Mouse (Mus musculus): ENCODE results near the gene Fbl. TPM values are rescaled to one million over a fixed set of nuclear protein-coding genes. Genes with fewer than 3 reads are reported as not detected.
"Not testable (repeated sequence)": the region's sequence is repeated elsewhere in the genome, so short reads cannot be mapped to it uniquely, and the experiment has no call there.

The Fbl gene
- total RNA-seq, 2 experiments from 2014 or later, result 312 to 406 TPM

DNA sequence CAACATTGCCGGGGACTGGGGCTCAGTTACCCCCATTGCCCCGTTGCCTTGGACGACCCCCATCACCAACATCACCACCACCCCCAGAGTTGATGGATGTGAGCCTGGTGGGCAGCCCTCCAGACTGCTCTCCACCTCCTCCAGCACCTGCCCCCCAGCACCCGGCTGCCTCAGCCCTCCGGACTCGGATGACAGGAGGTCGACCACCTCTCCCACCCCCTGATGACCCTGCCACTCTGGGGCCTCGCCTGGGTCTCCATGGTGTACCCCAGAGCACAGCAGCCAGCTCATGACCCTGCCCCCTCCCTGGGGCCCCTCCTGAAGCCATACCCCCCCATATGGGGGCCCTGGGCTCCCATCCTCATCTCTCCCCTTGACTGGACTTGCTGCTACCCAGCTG is 17.1 kb downstream of the Fbl start:
- ATAC-seq (replicated peaks; ENCODE audit: low FRiP score, low TSS enrichment, poor library complexity, severe bottlenecking), result no peak

DNA sequence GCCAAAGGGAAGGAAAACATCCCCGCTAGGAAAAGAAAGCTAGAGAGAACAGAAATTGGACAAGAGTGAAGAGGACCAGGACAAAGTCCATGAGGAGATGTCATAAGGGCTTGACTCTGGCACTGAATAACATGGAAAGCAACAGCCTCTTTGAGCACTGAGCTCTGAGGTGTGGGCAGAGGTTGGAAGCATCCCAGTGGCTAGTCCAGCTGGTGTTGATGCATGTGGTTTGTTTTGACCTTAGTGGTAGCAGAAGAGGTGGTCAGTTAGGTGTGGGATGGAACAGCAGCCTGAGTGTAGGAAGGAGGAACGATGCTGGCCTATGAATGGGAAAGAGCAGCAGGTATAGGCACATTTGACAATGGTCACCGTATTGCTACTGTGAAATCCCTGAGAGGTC is 22.0 kb downstream of the Fbl start:
- no peak for ATAC-seq (replicated peaks; ENCODE audit: low FRiP score, low TSS enrichment, poor library complexity, severe bottlenecking)

DNA sequence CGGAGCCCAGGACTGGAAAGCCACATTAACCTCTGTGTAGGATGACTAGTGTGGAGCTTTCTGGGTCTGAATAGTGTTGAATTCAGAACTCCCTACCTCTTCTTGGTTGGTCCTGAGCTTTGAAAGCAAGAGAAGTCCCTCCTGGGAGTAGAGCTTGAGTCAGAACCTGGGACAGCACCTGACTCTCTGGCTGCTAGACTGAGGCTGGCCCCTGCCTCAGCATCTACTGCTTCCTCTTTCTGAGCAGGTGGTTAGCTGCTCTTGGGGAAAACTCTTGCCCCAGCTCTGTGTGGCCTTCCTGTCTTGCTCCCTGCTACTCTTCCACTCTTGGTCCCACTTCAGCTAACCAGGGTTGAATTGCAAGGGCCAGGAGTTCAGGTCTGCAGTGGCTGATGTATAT is 22.4 kb downstream of the Fbl start:
- no peak for ATAC-seq (replicated peaks; ENCODE audit: low FRiP score, low TSS enrichment, poor library complexity, severe bottlenecking)

DNA sequence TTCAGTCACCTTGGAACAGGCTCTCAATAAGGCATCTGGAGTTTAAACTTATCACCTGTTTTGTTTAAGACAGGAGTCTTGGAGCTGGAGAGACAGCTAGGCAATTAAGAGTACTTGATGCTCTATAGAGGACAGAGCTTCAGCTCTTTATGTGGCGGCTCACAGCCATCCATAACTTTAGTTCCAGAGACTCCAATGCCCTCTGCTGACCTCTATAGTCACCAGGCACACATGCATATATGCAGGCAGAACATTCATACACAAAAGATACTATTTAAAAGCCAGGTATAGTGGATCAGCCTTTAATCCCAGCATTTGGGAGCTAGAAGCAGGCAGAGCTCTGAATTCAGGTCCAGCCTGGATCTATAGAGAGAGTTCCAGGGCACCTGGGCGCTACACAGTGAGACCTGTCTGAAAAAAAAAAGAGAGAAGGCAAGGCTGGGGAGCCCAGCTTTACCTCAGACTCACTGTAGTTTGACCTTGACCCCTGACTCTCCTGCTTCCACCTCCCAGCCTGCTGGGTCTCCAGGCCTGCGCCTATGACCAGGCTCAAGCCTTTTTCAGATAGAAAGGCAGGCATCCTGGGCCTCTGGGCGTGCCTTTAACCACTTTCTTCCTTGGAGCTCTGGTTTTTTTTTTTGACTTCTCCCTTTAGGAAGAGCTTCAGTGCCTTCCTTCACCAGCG is 26.0 kb downstream of the Fbl start:
- ATAC-seq (replicated peaks; ENCODE audit: low FRiP score, low TSS enrichment, poor library complexity, severe bottlenecking), result no peak

DNA sequence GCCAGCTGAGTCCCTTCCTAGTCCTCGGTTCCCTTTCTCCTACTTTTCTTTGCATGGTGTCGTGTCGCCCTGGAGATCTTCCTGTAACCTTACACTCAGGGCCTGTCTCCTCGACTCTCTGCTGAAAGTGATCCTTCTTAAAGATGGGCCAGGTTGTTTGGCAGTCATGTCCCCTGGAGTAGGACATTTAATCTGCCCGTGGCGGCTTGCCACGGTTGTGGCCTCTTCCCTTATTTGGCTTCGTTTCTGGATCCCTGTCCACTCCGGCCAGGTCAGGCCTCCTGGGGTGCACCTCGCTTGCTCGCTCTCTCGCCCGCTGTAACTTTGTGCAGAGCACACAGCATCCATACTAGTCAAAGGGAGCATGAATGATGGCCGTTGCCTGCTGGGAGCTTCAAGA is 27.0 kb downstream of the Fbl start:
- no peak for ATAC-seq (replicated peaks; ENCODE audit: low FRiP score, low TSS enrichment, poor library complexity, severe bottlenecking)

DNA sequence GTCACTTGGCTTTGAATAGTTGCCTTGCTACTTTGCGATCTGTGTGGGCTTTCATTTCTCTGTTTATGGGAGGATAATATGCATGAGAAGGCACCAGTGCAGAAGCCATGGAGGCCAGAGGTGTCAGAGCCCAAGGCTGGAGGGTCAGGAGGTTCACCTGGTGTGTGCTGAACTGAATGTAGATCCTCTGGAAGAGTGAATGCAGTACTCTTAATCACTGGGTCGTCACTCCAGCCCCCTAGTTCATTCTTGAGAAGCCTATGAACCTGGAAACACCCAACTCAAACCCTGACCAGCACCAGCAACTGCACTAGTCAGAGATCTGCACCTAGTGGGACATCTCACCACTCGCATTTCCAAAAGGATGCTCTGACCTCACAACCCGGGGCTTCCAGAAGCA is 29.5 kb downstream of the Fbl start:
- ATAC-seq (replicated peaks; ENCODE audit: low FRiP score, low TSS enrichment, poor library complexity, severe bottlenecking), result no peak

DNA sequence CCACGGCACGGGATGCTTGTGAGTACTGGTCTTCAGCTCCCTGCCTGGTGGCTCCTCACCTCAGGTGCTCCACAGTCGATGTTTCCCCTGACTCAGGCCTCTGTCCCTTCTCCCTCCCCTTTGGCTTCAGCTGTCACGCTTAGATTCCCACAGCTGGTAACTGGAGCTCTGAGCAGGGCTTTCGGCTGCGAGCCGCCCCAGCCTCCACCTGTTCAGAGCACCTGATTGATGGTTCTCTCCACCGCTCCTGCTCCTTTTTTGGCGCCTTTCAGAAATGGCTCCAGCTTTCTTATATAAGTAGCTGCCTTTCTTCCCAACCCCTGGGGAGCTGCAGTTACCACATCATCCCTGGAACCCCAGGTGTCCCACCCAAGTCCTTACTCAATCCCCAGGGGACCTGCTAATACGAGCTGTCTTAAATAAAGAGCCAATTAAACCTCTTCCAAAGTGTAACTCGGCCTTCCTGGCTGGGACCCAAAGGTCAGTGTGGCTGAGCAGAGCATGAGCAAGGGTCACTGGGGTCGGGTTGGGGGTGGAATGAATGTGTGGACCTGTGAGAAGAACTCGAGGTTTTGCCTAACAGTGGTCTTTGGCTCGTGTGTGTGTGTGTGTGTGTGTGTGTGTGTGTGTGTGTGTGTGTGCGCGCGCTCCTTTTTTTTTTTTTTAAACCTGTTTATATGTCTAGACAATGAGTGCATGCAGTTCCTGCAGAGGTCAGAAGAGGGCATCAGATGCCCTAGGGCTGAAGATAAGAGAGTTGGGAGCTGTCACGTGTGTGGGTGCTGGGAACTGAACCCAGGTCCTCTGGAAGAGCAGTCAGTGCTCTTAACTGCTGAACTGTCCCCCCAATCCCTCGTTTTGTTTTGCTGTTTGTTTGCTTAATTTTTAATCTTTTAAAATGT is 33.9 kb downstream of the Fbl start:
- ATAC-seq (replicated peaks; ENCODE audit: low FRiP score, low TSS enrichment, poor library complexity, severe bottlenecking), result no peak

DNA sequence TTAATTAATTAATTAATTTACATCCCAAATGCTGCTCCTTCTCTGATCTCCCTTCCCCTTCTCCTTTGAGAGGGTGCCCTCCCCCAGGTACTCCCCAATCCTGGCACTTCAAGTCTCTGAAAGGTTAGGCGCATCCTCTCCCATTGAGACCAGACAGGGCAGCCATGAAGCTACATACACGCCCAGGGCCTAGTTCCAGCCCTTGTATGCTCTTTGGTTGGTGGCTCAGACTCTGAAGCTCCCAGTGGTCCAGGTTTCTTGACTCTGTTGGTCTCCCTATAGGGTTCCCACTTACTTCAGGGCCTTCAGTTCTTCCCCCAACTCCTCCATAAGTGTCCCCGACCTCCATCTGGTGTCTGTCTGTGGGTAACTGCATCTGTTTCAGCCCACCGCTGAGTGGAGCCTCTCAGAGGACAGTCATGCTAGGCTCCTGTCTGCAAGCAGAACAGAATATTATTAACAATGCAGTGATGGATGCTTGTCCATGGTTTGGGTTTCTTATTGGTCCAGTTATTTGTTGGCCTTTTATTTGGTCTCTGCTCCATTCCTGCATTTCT is 36.6 kb downstream of the Fbl start:
- ATAC-seq (replicated peaks; ENCODE audit: low FRiP score, low TSS enrichment, poor library complexity, severe bottlenecking), result no peak

DNA sequence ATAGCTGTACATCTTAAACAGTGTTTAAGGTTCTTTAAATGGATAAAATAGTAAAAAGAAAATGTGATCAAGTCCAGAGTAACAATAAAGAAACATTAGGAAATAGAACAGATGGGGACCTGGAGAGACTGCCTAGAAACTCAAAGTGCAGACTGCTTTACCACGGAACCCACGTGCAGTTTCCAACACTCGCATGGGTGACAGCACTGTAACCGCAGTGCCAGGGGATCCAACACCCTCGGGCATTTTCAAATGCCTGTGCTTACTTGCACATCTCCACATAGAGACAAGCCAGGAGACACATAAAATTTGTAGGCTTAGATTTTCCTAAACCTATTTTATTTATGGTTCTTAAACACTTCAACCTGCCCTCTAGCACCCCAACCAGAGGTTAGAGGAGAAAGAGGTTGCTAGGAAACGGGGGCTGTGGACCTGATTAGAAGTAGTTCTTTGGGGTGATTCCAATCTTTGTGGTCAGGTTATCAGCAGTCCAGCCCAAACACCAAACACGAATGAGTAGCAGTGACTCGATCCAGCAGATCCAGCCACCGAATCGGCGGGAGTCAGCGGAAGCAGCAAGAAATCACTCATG is 39.0 kb downstream of the Fbl start:
- ATAC-seq (replicated peaks; ENCODE audit: low FRiP score, low TSS enrichment, poor library complexity, severe bottlenecking), result no peak

DNA sequence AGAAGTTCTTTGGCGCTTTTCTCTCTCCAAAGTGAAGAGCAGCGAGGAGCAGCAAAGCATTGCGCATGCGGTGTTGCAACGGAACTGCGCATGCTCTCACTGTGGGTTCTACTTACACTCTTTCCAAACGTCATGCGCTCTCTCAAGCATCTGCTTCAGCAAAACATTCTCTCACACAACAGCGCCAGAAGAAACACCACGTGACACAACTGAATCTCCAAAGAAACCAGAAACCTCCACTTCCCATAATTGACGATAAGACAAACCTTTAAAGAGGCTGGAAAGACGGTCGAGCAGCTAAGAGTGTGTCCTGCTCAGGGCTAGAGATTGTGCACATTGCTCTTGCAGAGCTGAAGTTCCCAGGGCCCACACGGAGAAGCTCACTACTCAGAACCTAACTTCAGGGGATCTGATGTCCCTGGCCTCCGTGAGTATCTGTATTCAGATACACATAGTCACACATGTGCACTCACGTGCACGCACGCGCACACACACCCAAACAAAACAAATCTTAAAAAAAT is 39.5 kb downstream of the Fbl start:
- ATAC-seq (replicated peaks; ENCODE audit: low FRiP score, low TSS enrichment, poor library complexity, severe bottlenecking), result 0 out of 2 replicates have a peak, but pooled peaks have one; percentile 34

DNA sequence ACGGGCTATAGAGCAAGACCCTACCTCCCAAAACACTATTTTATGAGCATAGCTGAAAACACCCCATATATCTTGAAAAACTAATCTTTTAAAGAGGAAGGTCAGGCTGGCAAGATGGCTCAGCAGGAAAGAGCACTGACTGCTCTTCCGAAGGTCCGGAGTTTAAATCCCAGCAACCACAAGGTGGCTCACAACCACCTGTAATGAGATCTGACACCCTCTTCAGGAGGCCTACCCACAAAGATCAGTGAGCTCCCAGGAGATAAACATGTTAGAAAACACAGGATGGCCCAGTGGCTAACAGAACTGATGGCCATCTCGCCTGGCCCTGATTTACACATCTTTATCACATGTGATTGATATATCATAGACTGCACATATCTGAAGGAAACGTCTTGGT is 41.2 kb downstream of the Fbl start:
- ATAC-seq (replicated peaks; ENCODE audit: low FRiP score, low TSS enrichment, poor library complexity, severe bottlenecking), result no peak

DNA sequence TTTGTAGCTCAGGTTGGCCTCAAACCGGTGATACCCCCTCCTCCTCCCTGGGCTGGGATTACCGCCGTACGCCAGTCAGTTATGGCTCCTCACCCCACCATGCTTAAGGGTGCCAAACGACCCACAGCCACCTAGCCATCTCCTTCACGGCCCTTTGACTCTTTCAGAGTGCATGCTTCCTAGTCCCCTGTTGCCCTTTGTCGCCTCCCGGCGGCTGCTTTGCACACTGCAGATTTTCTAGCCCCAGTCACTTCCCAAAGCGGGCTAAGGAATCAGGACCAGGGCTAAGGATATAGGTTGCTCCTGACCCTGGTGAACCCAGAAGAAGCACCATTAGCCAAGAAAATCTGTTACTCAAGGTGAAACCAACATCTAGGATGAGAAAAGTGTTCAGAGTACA is 44.6 kb downstream of the Fbl start:
- peak; percentile 75 for ATAC-seq (replicated peaks; ENCODE audit: low FRiP score, low TSS enrichment, poor library complexity, severe bottlenecking)

DNA sequence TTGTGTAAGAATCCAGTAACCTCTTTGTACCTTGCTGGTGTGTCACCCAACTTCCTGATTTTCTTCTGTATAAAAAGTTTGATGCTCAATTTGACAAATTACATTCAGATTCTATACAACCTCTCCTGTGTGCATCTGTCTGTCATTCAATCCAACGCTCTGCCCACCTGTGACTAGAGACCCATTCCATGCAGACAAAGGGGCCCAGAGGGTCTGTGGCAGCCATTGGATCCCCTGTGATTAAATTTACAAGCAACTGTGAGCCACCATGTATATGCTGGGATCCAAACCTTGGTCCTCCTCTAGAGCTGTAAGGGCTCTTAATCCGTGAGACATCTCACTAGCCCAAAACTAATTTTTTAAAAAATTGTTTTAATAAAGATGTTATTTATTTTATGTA is 46.4 kb downstream of the Fbl start:
- not testable (repeated sequence) for ATAC-seq (replicated peaks; ENCODE audit: low FRiP score, low TSS enrichment, poor library complexity, severe bottlenecking)

DNA sequence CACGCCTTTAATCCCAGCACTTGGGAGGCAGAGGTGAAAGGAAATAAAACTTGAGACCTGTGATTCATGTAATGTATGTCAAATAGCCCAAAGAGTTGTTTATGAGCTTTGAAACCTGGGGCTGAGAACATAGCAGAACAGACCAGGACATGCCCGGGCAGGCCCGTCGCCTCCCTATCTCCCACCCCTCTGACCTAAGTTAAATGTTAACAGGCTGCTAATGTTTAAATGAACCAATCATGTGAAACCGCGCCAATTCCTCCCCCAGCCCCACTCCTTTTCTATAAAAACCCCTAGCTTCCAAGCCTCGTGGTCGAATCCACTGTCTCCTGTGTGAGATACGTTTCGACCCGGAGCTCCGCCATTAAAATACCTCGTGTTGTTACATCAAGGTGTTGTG is 48.3 kb downstream of the Fbl start:
- ATAC-seq (replicated peaks; ENCODE audit: low FRiP score, low TSS enrichment, poor library complexity, severe bottlenecking), result not testable (repeated sequence)

DNA sequence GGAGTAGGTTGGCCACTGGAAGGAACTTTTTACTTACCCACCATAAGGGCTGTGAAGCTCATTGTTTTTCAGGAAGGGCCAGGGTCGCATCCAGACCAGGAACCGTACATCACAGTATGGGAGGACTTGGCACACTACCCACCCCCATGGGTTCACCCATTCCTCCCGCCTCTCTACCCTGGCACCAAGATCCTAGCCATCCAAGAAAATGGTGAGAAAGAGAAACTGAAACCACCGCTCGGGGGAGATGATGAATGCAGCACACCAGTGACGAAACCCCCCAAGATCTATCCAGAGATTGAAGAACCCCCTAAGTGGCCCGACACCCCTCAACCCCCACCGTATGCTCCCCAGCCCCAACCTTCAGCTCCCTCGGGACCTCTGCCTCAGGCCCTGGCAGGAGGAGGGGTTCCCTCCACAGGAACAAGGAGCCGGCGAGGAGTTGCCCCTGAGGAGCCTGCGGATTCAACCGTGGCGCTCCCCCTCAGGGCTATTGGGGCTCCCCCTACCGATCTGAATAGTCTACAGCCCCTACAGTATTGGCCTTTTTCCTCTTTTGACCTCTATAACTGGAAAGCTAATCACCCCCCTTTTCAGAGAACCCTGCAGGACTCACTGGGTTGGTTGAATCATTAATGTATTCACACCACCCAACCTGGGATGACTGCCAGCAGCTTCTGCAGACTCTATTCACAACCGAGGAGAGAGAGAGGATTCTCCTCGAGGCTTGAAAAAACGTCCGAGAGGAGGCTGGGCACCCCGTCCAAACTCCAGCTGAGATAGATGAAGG is 49.6 kb downstream of the Fbl start:
- not testable (repeated sequence) for ATAC-seq (replicated peaks; ENCODE audit: low FRiP score, low TSS enrichment, poor library complexity, severe bottlenecking)

DNA sequence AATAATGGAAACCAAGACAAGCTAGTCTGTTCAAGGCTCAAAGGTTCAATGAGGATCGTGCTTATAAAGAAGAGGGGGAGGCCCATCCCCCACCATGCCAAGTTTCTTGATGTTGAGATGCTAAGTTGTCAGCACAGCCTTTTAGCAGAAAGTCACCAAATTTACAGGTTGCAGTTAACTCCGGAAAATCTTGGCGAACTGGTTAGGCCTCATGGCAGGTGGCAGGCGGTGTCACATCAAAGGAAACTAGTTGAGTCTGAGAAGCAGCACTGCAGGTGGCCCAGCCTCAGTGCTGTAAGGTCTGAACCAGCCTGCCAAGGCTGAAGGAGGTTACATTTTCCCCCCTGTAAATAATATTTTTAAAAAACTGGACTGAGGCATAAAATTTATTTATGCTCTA is 57.3 kb downstream of the Fbl start:
- ATAC-seq (replicated peaks; ENCODE audit: low FRiP score, low TSS enrichment, poor library complexity, severe bottlenecking), result not testable (repeated sequence)

DNA sequence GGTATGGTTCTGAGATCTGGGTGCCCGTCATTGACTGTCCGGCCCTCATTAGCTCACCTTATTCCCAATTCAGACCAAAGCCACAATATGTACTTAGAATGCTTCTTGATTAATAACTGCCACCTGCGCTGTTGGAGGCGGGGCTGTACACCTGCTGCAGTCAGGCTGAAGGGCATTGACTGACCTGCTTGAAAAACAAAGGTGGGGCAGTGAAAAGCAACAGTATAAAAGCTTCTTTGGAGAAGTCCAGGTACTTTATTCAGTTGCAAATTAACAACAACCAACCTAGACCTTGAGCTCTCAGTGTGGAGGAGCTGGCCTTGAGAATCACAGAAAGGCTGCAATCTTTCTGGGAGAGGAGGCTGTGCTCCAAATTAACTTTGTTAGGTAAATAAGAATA is 57.9 kb downstream of the Fbl start:
- not testable (repeated sequence) for ATAC-seq (replicated peaks; ENCODE audit: low FRiP score, low TSS enrichment, poor library complexity, severe bottlenecking)
